Mouse (Mus musculus) forebrain, embryonic 10.5 days (tissue): ENCODE data around the gene Hoxc4. TPM values are rescaled to one million over a fixed set of nuclear protein-coding genes. Genes with fewer than 3 reads are reported as not detected.

Experiments
- DNase-seq: peaks from one replicate; pipeline ENCODE4 v3.0.0-alpha.2; 2017; ENCODE audit warnings: low spot score; ENCODE audit errors: extremely low spot score
- H3K27ac ChIP-seq: fragments of 300-500 bp; sonication (generic); 2 replicates; pipeline ENCODE4 v1.5.1; 2016; ENCODE audit warnings: mild to moderate bottlenecking
- H3K27me3 ChIP-seq: fragments of 300-500 bp; sonication (generic); 2 replicates; pipeline ENCODE4 v1.6.1; 2016; ENCODE audit warnings: mild to moderate bottlenecking; ENCODE audit not compliant: poor library complexity, severe bottlenecking
- H3K36me3 ChIP-seq: fragments of 300-500 bp; sonication (generic); replicated peaks from 2 replicates; pipeline ENCODE4 v1.6.1; 2016; ENCODE audit warnings: mild to moderate bottlenecking, moderate library complexity
- H3K4me1 ChIP-seq: fragments of 300-500 bp; sonication (generic); 2 replicates; pipeline ENCODE4 v1.6.1; 2016
- H3K4me3 ChIP-seq: fragments of 300-500 bp; sonication (generic); 2 replicates; pipeline ENCODE4 v1.5.1; 2016; ENCODE audit warnings: mild to moderate bottlenecking, moderate library complexity
- H3K9me3 ChIP-seq: fragments of 300-500 bp; sonication (generic); 2 replicates; pipeline ENCODE4 v1.6.1; 2016; ENCODE audit warnings: mild to moderate bottlenecking, moderate library complexity
- WGBS: fragments of 180-500 bp; shearing (Covaris S2); methylation state at CpG from one replicate; pipeline ENCODE4 v1.1.7; 2016; 5-methylcytosine and 5-hydroxymethylcytosine counted together
- polyA plus RNA-seq: library from polyadenylated mRNA; unstranded; fragments of >200 nt; fragmentation: Nextera tagmentation; extraction: Ambion mirVana; gene quantifications from 2 replicates; pipeline ENCODE4 v1.2.1, GENCODE M21; 2016

Gene Hoxc4
- polyA plus RNA-seq, 1 experiment from 2014 or later, result not detected

GRCm38 (mm10) chr15:103027266-103028235, 8.8 kb downstream of the Hoxc4 start:
- H3K4me3 ChIP-seq, result no peak overlapping the region

GRCm38 (mm10) chr15:103028916-103029512, 10.3 kb downstream of the Hoxc4 start:
- WGBS, result 8% methylated on average over 9 of the region's 9 CpGs
- no peak overlapping the region for H3K4me3 ChIP-seq
- H3K9me3 ChIP-seq, result no peaks in the 10 kb centered on the region
- peaks cover under 1% of the 10 kb centered on the region for H3K4me1 ChIP-seq
- peak; percentile 17 for DNase-seq
- no peaks in the 10 kb centered on the region for H3K36me3 ChIP-seq
- H3K27me3 ChIP-seq, result peaks cover 100% of the 10 kb centered on the region
- H3K27ac ChIP-seq, result no peak overlapping the region

More at GRCm38 (mm10) chr15:103027266-103028235, 8.8 kb downstream of the Hoxc4 start:
- H3K27me3 ChIP-seq, result peaks cover 100% of the 10 kb centered on the region
- peak; percentile 50 for DNase-seq
- H3K36me3 ChIP-seq, result no peaks in the 10 kb centered on the region
- no peak overlapping the region for H3K27ac ChIP-seq
- H3K9me3 ChIP-seq, result no peaks in the 10 kb centered on the region
- under 1% methylated on average over 43 of the region's 43 CpGs for WGBS
- no peaks in the 10 kb centered on the region for H3K4me1 ChIP-seq

- Histone ChIP-seq H3K4me3 (no peak overlapping the region), H3K4me1 (peaks cover 11% of the 10 kb centered on the region), H3K9me3 (no peaks in the 10 kb centered on the region), H3K36me3 (no peaks in the 10 kb centered on the region), H3K27me3 (peaks cover 100% of the 10 kb centered on the region), H3K27ac (no peak overlapping the region)
- DNase-seq, result peak; percentile 24
- WGBS, result 3% methylated on average over 8 of the region's 8 CpGs
Measured at GRCm38 (mm10) chr15:103030142-103030541, 11.4 kb downstream of the Hoxc4 start.

GRCm38 (mm10) chr15:103032167-103032566, 13.4 kb downstream of the Hoxc4 start:
- peak; percentile 16 for DNase-seq
- Histone ChIP-seq H3K27ac (no peak overlapping the region), H3K4me3 (no peak overlapping the region), H3K36me3 (no peaks in the 10 kb centered on the region), H3K9me3 (no peaks in the 10 kb centered on the region), H3K27me3 (peaks cover 100% of the 10 kb centered on the region), H3K4me1 (peaks cover 11% of the 10 kb centered on the region)
- WGBS, result 3% methylated on average over 3 of the region's 3 CpGs

- 1% methylated on average over 26 of the region's 26 CpGs for WGBS
- Histone ChIP-seq H3K36me3 (no peaks in the 10 kb centered on the region), H3K4me3 (no peak overlapping the region), H3K9me3 (no peaks in the 10 kb centered on the region), H3K27me3 (peaks cover 100% of the 10 kb centered on the region), H3K4me1 (peaks cover 11% of the 10 kb centered on the region), H3K27ac (no peak overlapping the region)
- DNase-seq, result peak; percentile 27
Measured at GRCm38 (mm10) chr15:103032646-103033575, 14.2 kb downstream of the Hoxc4 start.

- peaks cover 11% of the 10 kb centered on the region for H3K4me1 ChIP-seq
- peak overlapping the region; percentile 28 for H3K4me3 ChIP-seq
- no peak overlapping the region for H3K27ac ChIP-seq
- peaks cover 100% of the 10 kb centered on the region for H3K27me3 ChIP-seq
- H3K36me3 ChIP-seq, result no peaks in the 10 kb centered on the region
- no peaks in the 10 kb centered on the region for H3K9me3 ChIP-seq
- peak; percentile 22 for DNase-seq
- 1% methylated on average over 24 of the region's 24 CpGs for WGBS
Measured at GRCm38 (mm10) chr15:103034043-103034806, 15.5 kb downstream of the Hoxc4 start.

- Histone ChIP-seq H3K4me3 (peak overlapping the region; percentile 28), H3K4me1 (peaks cover 11% of the 10 kb centered on the region), H3K27me3 (peaks cover 100% of the 10 kb centered on the region), H3K36me3 (no peaks in the 10 kb centered on the region), H3K9me3 (no peaks in the 10 kb centered on the region), H3K27ac (no peak overlapping the region)
- DNase-seq, result peak; percentile 59
- 1% methylated on average over 34 of the region's 34 CpGs for WGBS
Measured at GRCm38 (mm10) chr15:103034807-103035547, 16.2 kb downstream of the Hoxc4 start.

GRCm38 (mm10) chr15:103035548-103035881, 16.8 kb downstream of the Hoxc4 start:
- no peaks in the 10 kb centered on the region for H3K9me3 ChIP-seq
- DNase-seq, result peak; percentile 40
- no peak overlapping the region for H3K4me3 ChIP-seq
- H3K27me3 ChIP-seq, result peaks cover 100% of the 10 kb centered on the region
- no peaks in the 10 kb centered on the region for H3K36me3 ChIP-seq
- WGBS, result under 1% methylated on average over 14 of the region's 14 CpGs
- H3K27ac ChIP-seq, result no peak overlapping the region
- H3K4me1 ChIP-seq, result peaks cover 11% of the 10 kb centered on the region

GRCm38 (mm10) chr15:103037579-103037978, 18.8 kb downstream of the Hoxc4 start:
- H3K4me3 ChIP-seq, result no peak overlapping the region
- no peaks in the 10 kb centered on the region for H3K36me3 ChIP-seq
- H3K4me1 ChIP-seq, result peaks cover 11% of the 10 kb centered on the region
- no peaks in the 10 kb centered on the region for H3K9me3 ChIP-seq
- no peak overlapping the region for H3K27ac ChIP-seq
- no peak for DNase-seq
- H3K27me3 ChIP-seq, result peaks cover 100% of the 10 kb centered on the region
- WGBS, result 23% methylated on average over 1 of the region's 1 CpGs

GRCm38 (mm10) chr15:103038701-103039480, 20.2 kb downstream of the Hoxc4 start:
- DNase-seq, result peak; percentile 21
- no peak overlapping the region for H3K27ac ChIP-seq
- H3K4me3 ChIP-seq, result no peak overlapping the region
- H3K27me3 ChIP-seq, result peaks cover 100% of the 10 kb centered on the region
- no peaks in the 10 kb centered on the region for H3K36me3 ChIP-seq
- H3K9me3 ChIP-seq, result no peaks in the 10 kb centered on the region
- WGBS, result 5% methylated on average over 10 of the region's 10 CpGs
- H3K4me1 ChIP-seq, result peaks cover 11% of the 10 kb centered on the region

GRCm38 (mm10) chr15:103039609-103040008, 20.9 kb downstream of the Hoxc4 start:
- Histone ChIP-seq H3K9me3 (no peaks in the 10 kb centered on the region), H3K27me3 (peaks cover 100% of the 10 kb centered on the region), H3K27ac (no peak overlapping the region), H3K4me1 (peaks cover 4% of the 10 kb centered on the region; the same call in 1 of the 2 replicates), H3K4me3 (no peak overlapping the region), H3K36me3 (no peaks in the 10 kb centered on the region)
- WGBS, result 6% methylated on average over 3 of the region's 3 CpGs
- DNase-seq, result peak; percentile 27
